Comparison of ENCODE assay signal across 30 mouse cellular contexts in genomic region chr5:72810990-72811389, GRCm38 (mm10). TPM values are rescaled to one million over a fixed set of nuclear protein-coding genes. Genes with fewer than 3 reads are reported as not detected.
DNase-seq lines count a peak whose midpoint lies in the region; ATAC-seq and TF ChIP-seq lines count a peak whose summit lies in the region.
"Had no signal": no experiment of that assay in that cellular context is flagged by ENCODE, and none has a peak within 500 bp of the region (broad histone marks: within the 10 kb centered on the region; RNA-seq: fewer than 3 reads in every experiment).

No protein-coding gene starts in this region.

- H3K4me1 ChIP-seq in spleen, adult 2 months (ENCODE audit: control insufficient read depth, insufficient read depth, insufficient read length) = peaks cover 34% of the 10 kb centered on the region; the same call in 1 of the 2 replicates
- peaks cover 11% of the 10 kb centered on the region for H3K4me1 ChIP-seq in intestine, embryonic 16.5 days (ENCODE audit: control insufficient read depth, insufficient read depth, low read length)
- peaks cover 24% of the 10 kb centered on the region for H3K4me1 ChIP-seq in kidney, embryonic 15.5 days
- no peaks in the 10 kb centered on the region; the same call in 1 of the 2 replicates for H3K4me1 ChIP-seq in forebrain, embryonic 14.5 days (ENCODE audit: control insufficient read depth, insufficient read depth, low read length)

- no peak for TF ChIP-seq CTCF in spleen, adult 2 months (IDR thresholded peaks at IDR 0.05; ENCODE audit: extremely low read depth, insufficient read depth, insufficient read length, insufficient replicate concordance)

- H3K27ac ChIP-seq in spleen, adult 2 months (ENCODE audit: insufficient read depth, low read length) = peak overlapping the region; percentile 23
- H3K27ac ChIP-seq in intestine, embryonic 16.5 days (ENCODE audit: low read length) = no peak overlapping the region
- H3K27ac ChIP-seq in kidney, embryonic 15.5 days = no peak overlapping the region
- H3K27ac ChIP-seq in forebrain, embryonic 14.5 days (ENCODE audit: low read depth, low read length) = no peak overlapping the region
- H3K27ac ChIP-seq: embryonic facial prominence, embryonic 12.5 days; forebrain, embryonic 15.5 days; hindbrain, embryonic 12.5 days; hindbrain, postnatal 0 days; limb, embryonic 12.5 days; lung, embryonic 15.5 days; midbrain, embryonic 10.5 days had no signal

- H3K27me3 ChIP-seq in spleen, adult 2 months (ENCODE audit: control insufficient read depth, insufficient read depth, low read length) = no peaks in the 10 kb centered on the region
- no peaks in the 10 kb centered on the region for H3K27me3 ChIP-seq in intestine, embryonic 16.5 days (replicated peaks; ENCODE audit: control insufficient read depth, insufficient read depth, low read length)
- H3K27me3 ChIP-seq in kidney, embryonic 15.5 days = no peaks in the 10 kb centered on the region
- H3K27me3 ChIP-seq in forebrain, embryonic 14.5 days (replicated peaks; ENCODE audit: control insufficient read depth, insufficient read depth, low read length) = no peaks in the 10 kb centered on the region
- H3K27me3 ChIP-seq: embryonic facial prominence, embryonic 12.5 days; forebrain, embryonic 15.5 days; hindbrain, embryonic 12.5 days; limb, embryonic 12.5 days; lung, embryonic 15.5 days had no signal

- H3K9ac ChIP-seq in intestine, embryonic 16.5 days (ENCODE audit: low read depth, low read length) = no peak overlapping the region
- no peak overlapping the region for H3K9ac ChIP-seq in kidney, embryonic 15.5 days
- no peak overlapping the region for H3K9ac ChIP-seq in forebrain, embryonic 14.5 days (ENCODE audit: low read length)
- H3K9ac ChIP-seq: embryonic facial prominence, embryonic 12.5 days; forebrain, embryonic 15.5 days; hindbrain, embryonic 12.5 days; limb, embryonic 12.5 days; lung, embryonic 15.5 days had no signal

- ATAC-seq in intestine, embryonic 16.5 days = peak; percentile 82
- ATAC-seq in megakaryocyte progenitor cell, adult 5-6 weeks (replicated peaks; ENCODE audit: poor library complexity) = peak; percentile 32
- ATAC-seq in kidney, embryonic 15.5 days (replicated peaks; ENCODE audit: low FRiP score) = no peak
- no peak for ATAC-seq in forebrain, embryonic 14.5 days
- ATAC-seq: activated CD4-positive, CD25-positive, alpha-beta regulatory T cell, adult 4 months; forebrain, embryonic 15.5 days; hindbrain, postnatal 0 days had no signal

- 0 out of 2 replicates have a peak, but pooled peaks cover 2% of the 10 kb centered on the region for H3K36me3 ChIP-seq in spleen, adult 2 months (ENCODE audit: control insufficient read depth, insufficient read depth, low read length)
- no peaks in the 10 kb centered on the region for H3K36me3 ChIP-seq in intestine, embryonic 16.5 days (ENCODE audit: control insufficient read depth, insufficient read depth, low read length)
- no peaks in the 10 kb centered on the region for H3K36me3 ChIP-seq in kidney, embryonic 15.5 days
- H3K36me3 ChIP-seq in forebrain, embryonic 14.5 days (ENCODE audit: control insufficient read depth, insufficient read depth, low read length) = no peaks in the 10 kb centered on the region
- H3K36me3 ChIP-seq: embryonic facial prominence, embryonic 12.5 days; forebrain, embryonic 15.5 days; hindbrain, embryonic 12.5 days; limb, embryonic 12.5 days; lung, embryonic 15.5 days; midbrain, embryonic 10.5 days had no signal

- 66% methylated on average over 8 of the region's 8 CpGs for WGBS in spleen, adult 2 months
- WGBS in intestine, embryonic 16.5 days = 44% methylated on average over 8 of the region's 8 CpGs
- 71% methylated on average over 8 of the region's 8 CpGs for whole genome bisulfite sequencing in kidney, embryonic 15.5 days
- WGBS in forebrain, embryonic 14.5 days = 93% methylated on average over 8 of the region's 8 CpGs

- H3K4me3 ChIP-seq in spleen, adult 2 months (ENCODE audit: extremely low read depth, insufficient read depth, insufficient read length) = no peak overlapping the region
- H3K4me3 ChIP-seq in intestine, embryonic 16.5 days (ENCODE audit: low read length) = no peak overlapping the region
- no peak overlapping the region for H3K4me3 ChIP-seq in kidney, embryonic 15.5 days (replicated peaks)
- H3K4me3 ChIP-seq in forebrain, embryonic 14.5 days (ENCODE audit: low read depth, low read length) = no peak overlapping the region
- H3K4me3 ChIP-seq: embryonic facial prominence, embryonic 12.5 days; forebrain, embryonic 15.5 days; hindbrain, embryonic 12.5 days; limb, embryonic 12.5 days; lung, embryonic 15.5 days; midbrain, embryonic 10.5 days had no signal

- DNase-seq in spleen, adult 2 months (ENCODE audit: low read depth in 1 of 2, low spot score in 2 of 2) = no peak
- no peak for DNase-seq in spleen, postnatal 14 days (ENCODE audit: low spot score in 2 of 2)
- DNase-seq in gastrocnemius, adult 8-10 months (ENCODE audit: low spot score in 2 of 2) = no peak
- DNase-seq in B cell, adult 2 months = no peak
- DNase-seq in forebrain, embryonic 14.5 days (ENCODE audit: low spot score) = no peak
- DNase-seq: adrenal gland, adult 2 months; cerebellum, adult 9-10 months; cerebellum, postnatal 36 days; embryo, embryonic 11 days; gastrocnemius, postnatal 10 days; heart, postnatal 36 days; kidney, adult 11 months; kidney, postnatal 25 days; right cerebral cortex, adult 18-20 months; spleen, adult 18-20 months; thymus, postnatal 14 days had no signal

- no peak overlapping the region for H3K4me2 ChIP-seq in intestine, embryonic 16.5 days (ENCODE audit: low read depth, low read length)
- no peak overlapping the region for H3K4me2 ChIP-seq in kidney, embryonic 15.5 days
- no peak overlapping the region for H3K4me2 ChIP-seq in forebrain, embryonic 14.5 days (ENCODE audit: low read length)
- H3K4me2 ChIP-seq: embryonic facial prominence, embryonic 12.5 days; forebrain, embryonic 15.5 days; heart, embryonic 11.5 days; hindbrain, embryonic 12.5 days; limb, embryonic 12.5 days; lung, embryonic 15.5 days had no signal

- H3K9me3 ChIP-seq in intestine, embryonic 16.5 days (ENCODE audit: control insufficient read depth, low read length) = no peaks in the 10 kb centered on the region
- no peaks in the 10 kb centered on the region for H3K9me3 ChIP-seq in kidney, embryonic 15.5 days (replicated peaks)
- no peaks in the 10 kb centered on the region for H3K9me3 ChIP-seq in forebrain, embryonic 14.5 days (replicated peaks; ENCODE audit: control insufficient read depth, low read length)
- H3K9me3 ChIP-seq: forebrain, embryonic 15.5 days; hindbrain, embryonic 12.5 days; lung, embryonic 15.5 days; midbrain, embryonic 10.5 days had no signal

- TF ChIP-seq POLR2A in spleen, adult 2 months (IDR thresholded peaks at IDR 0.05; ENCODE audit: low read depth, low read length) = no peak

RNA-seq across cellular contexts. Expression of gene Tec, which starts 57.3 kb away (rescaled TPM):
- polyA plus RNA-seq in spleen, adult 2 months (2012; rRNA removed) = 12.2 and 12.5 TPM in 2 replicates
- polyA plus RNA-seq in intestine, embryonic 16.5 days (2015; fragmentation: Nextera tagmentation; extraction: Ambion mirVana) = 14.9 and 15.0 TPM in 2 replicates
- total RNA-seq in megakaryocyte progenitor cell, adult 5-6 weeks (2015) = 23.4 and 23.5 TPM in 2 replicates
- total RNA-seq in megakaryocyte progenitor cell, adult 5-6 weeks (2017) = 33.4 and 42.2 TPM in 2 replicates
- total RNA-seq in gastrocnemius, adult 8-10 months (2022) = 1 to 10 TPM; 1.1 to 2.6 (median 1.6) TPM
- polyA plus RNA-seq in kidney, embryonic 15.5 days (2015; fragmentation: Nextera tagmentation; extraction: Ambion mirVana) = 8.4 and 8.6 TPM in 2 replicates
- polyA plus RNA-seq in forebrain, embryonic 14.5 days (2014; fragmentation: Nextera tagmentation; extraction: Ambion mirVana) = 4.3 and 5.1 TPM in 2 replicates

RNA-seq across cellular contexts. Expression of gene Txk, which starts 58.4 kb away (rescaled TPM):
- 4.2 TPM in 2 replicates for polyA plus RNA-seq in spleen, adult 2 months (2012; rRNA removed)
- 0.48 and 0.54 TPM in 2 replicates for polyA plus RNA-seq in intestine, embryonic 16.5 days (2015; fragmentation: Nextera tagmentation; extraction: Ambion mirVana)
- total RNA-seq in megakaryocyte progenitor cell, adult 5-6 weeks (2015) = 0.57 and 1.2 TPM in 2 replicates
- total RNA-seq in megakaryocyte progenitor cell, adult 5-6 weeks (2017) = 0.08 and 0.41 TPM in 2 replicates
- total RNA-seq in gastrocnemius, adult 8-10 months (2022) = not detected
- 0.10 TPM in 1 of 2 replicates, not detected in the other for polyA plus RNA-seq in kidney, embryonic 15.5 days (2015; fragmentation: Nextera tagmentation; extraction: Ambion mirVana)
- polyA plus RNA-seq in forebrain, embryonic 14.5 days (2014; fragmentation: Nextera tagmentation; extraction: Ambion mirVana) = not detected in 2 replicates
- total RNA-seq: gastrocnemius, postnatal 10 days; layer of hippocampus, adult 18-20 months had no signal
- polyA plus RNA-seq: adrenal gland, adult 2 months; forebrain, embryonic 15.5 days; hindbrain, embryonic 12.5 days; kidney, embryonic 14.5 days; limb, embryonic 12.5 days; midbrain, embryonic 10.5 days had no signal

Comparison
In these comparisons a context has a peak if more than half of its experiments do, and no peak if none do; other contexts are left out.
1. ATAC-seq: peak in intestine, embryonic 16.5 days (single experiment) and megakaryocyte progenitor cell, adult 5-6 weeks (single experiment); none in kidney, embryonic 15.5 days (single experiment) and forebrain, embryonic 14.5 days (single experiment).